Mouse (Mus musculus) ES-Bruce4 (cell line): ENCODE data around the gene Hist2h3b.
A peak's percentile ranks its signal among the peaks of the same experiment; 100 is the strongest.

Experiments used
- CTCF ChIP-seq: IDR thresholded peaks from one replicate; pipeline ENCODE4 v1.8.1; 2011; ENCODE audit warnings: low read depth, low read length
- EP300 ChIP-seq: IDR thresholded peaks from 2 replicates; pipeline ENCODE4 v1.6.1; 2011; ENCODE audit warnings: low read depth, low read length; ENCODE audit not compliant: insufficient read depth
- POLR2A ChIP-seq: IDR thresholded peaks from one replicate; pipeline ENCODE4 v1.8.1; 2011; ENCODE audit warnings: low read length; ENCODE audit not compliant: insufficient read depth

DNA sequence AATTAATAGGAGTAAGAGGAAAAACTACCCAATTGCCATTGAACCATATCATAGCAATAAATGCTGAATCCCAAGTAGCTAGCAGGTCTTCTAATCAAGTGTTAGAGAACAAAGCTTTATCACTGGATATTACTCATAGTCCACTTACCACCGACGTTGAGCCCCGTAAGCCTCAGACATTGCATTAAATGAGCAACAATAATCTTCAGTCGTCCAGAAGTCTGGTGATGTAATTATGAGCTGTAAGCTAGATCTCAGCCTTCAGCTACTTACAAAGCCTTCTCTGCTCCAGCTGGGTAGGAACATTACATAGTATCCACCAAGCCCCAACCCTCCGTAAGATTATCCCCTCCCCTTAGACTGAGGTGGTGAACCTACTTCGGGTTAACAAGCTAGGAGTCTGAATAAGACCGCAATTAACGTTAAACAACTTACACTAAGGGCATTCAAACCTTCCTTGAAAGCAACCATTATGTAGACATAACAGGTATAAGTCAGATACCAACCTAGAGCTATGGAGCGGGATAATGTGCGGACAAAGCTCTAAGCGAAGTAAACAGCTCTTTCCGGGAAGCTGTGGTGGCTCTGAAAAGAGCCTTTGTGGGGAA is 30.4 kb upstream of the Hist2h3b start:
- TF ChIP-seq CTCF (no peak), POLR2A (peak; percentile 61), EP300 (no peak)
